Mouse (Mus musculus) stomach, embryonic 14.5 days (tissue): ENCODE measurements around the gene Myt1. TPM values are rescaled to one million over a fixed set of nuclear protein-coding genes. Genes with fewer than 3 reads are reported as not detected.
"Not testable (repeated sequence)": the region's sequence is repeated elsewhere in the genome, so short reads cannot be mapped to it uniquely, and the experiment has no call there.

Experiments used
- ATAC-seq: fragments of 200-750 bp; cut with Nextera tagmentation; 2 replicates; pipeline ENCODE4 v1.8.0; 2017; ENCODE audit warnings: low read depth, moderate TSS enrichment; ENCODE audit not compliant: insufficient number of reproducible peaks, insufficient read depth, low FRiP score
- H3K27ac ChIP-seq: fragments of 300-500 bp; sonication (generic); 2 replicates; pipeline ENCODE4 v1.5.1; 2014; ENCODE audit warnings: mild to moderate bottlenecking, low read length, moderate library complexity, mixed read lengths
- H3K27me3 ChIP-seq: fragments of 300-500 bp; sonication (generic); 2 replicates; pipeline ENCODE4 v1.6.1; 2014; ENCODE audit warnings: low read length, control low read depth, mixed read lengths; ENCODE audit not compliant: control insufficient read depth, insufficient read depth
- H3K36me3 ChIP-seq: fragments of 300-500 bp; sonication (generic); 2 replicates; pipeline ENCODE4 v1.6.1; 2014; ENCODE audit warnings: mild to moderate bottlenecking, control low read depth, low read length, moderate library complexity, mixed read lengths; ENCODE audit not compliant: control insufficient read depth, insufficient read depth
- H3K4me1 ChIP-seq: fragments of 300-500 bp; sonication (generic); 2 replicates; pipeline ENCODE4 v1.6.1; 2014; ENCODE audit warnings: low read length, control low read depth, mixed read lengths; ENCODE audit not compliant: control insufficient read depth, insufficient read depth
- H3K4me2 ChIP-seq: fragments of 300-500 bp; sonication (generic); replicated peaks from 2 replicates; pipeline ENCODE4 v1.6.1; 2014; ENCODE audit warnings: low read depth, low read length, control low read depth
- H3K4me3 ChIP-seq: fragments of 300-500 bp; sonication (generic); 2 replicates; pipeline ENCODE4 v1.5.1; 2014; ENCODE audit warnings: low read depth, low read length, control low read depth
- H3K9ac ChIP-seq: fragments of 300-500 bp; sonication (generic); replicated peaks from 2 replicates; pipeline ENCODE4 v1.6.1; 2014; ENCODE audit warnings: low read depth, mild to moderate bottlenecking, control low read depth, low read length, moderate library complexity, mixed read lengths
- H3K9me3 ChIP-seq: fragments of 300-500 bp; sonication (generic); 2 replicates; pipeline ENCODE4 v1.6.1; 2016; ENCODE audit warnings: low read depth, low read length, control low read depth; ENCODE audit not compliant: control insufficient read depth
- WGBS: fragments of 180-500 bp; shearing (Covaris S2); extraction: QIAGEN DNeasy Blood & Tissue Kit; methylation state at CpG from one replicate; pipeline ENCODE4 v1.1.7; 2014; 5-methylcytosine and 5-hydroxymethylcytosine counted together
- polyA plus RNA-seq: library from polyadenylated mRNA; unstranded; fragments of >200 nt; fragmentation: Nextera tagmentation; extraction: Ambion mirVana; gene quantifications from 2 replicates; pipeline ENCODE4 v1.2.1, GENCODE M21; 2014

Gene Myt1
- polyA plus RNA-seq, 1 experiment from 2014 or later = 3.5 TPM

DNA sequence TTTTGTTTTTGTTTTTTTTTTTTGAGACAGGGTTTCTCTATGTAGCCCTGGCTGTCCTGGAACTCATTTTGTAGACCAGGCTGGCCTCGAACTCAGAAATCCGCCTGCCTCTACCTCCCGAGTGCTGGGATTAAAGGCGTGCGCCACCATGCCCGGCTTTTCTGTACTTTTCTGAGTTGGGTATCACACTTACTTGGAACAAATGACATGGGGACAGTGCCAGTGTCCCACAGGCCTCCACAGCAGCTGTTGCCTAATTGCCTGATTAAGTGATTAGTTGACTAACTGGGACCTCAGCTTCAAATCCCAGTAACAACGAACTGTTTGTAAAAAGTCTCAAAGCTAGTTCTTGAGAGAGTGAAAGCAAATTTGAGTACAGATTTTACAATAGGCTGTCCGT is 30.1 kb downstream of the Myt1 start:
- not testable (repeated sequence) for H3K27ac ChIP-seq, H3K4me1 ChIP-seq, H3K9ac ChIP-seq, H3K27me3 ChIP-seq, H3K4me2 ChIP-seq, H3K36me3 ChIP-seq, H3K4me3 ChIP-seq, ATAC-seq, H3K9me3 ChIP-seq
- 84% methylated on average over 8 of the region's 8 CpGs for WGBS

DNA sequence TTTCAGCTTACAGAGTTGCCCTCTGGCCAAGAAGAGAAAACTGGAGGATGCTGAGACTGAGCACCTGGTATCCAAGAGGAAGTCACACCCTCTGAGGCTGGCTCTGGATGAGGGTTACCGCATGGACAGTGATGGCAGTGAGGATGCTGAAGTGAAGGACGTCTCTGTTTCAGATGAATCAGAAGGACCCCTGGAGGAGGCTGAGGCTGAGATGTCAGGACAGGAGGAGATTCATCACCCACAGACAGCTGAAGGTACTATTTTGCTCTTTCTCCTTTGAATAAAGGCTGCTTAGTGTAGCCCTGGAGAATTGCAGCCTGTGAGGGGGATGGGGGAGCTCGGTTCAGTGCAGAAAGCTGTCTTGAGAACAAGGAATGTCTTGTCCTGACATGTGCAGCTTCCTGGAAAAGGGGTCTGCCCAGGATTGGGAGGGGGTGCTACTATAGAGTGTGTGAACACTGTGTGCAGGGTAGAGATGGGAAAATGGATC is 32.6 kb downstream of the Myt1 start:
- H3K36me3 ChIP-seq = no peaks in the 10 kb centered on the region
- no peaks in the 10 kb centered on the region for H3K27me3 ChIP-seq
- H3K4me1 ChIP-seq = no peaks in the 10 kb centered on the region
- H3K27ac ChIP-seq = no peak overlapping the region
- 59% methylated on average over 3 of the region's 3 CpGs for WGBS
- no peaks in the 10 kb centered on the region for H3K9me3 ChIP-seq
- no peak overlapping the region for H3K4me3 ChIP-seq
- no peak overlapping the region for H3K4me2 ChIP-seq
- H3K9ac ChIP-seq = no peak overlapping the region
- ATAC-seq = peak; percentile 46; the same call in 1 of the 2 replicates

DNA sequence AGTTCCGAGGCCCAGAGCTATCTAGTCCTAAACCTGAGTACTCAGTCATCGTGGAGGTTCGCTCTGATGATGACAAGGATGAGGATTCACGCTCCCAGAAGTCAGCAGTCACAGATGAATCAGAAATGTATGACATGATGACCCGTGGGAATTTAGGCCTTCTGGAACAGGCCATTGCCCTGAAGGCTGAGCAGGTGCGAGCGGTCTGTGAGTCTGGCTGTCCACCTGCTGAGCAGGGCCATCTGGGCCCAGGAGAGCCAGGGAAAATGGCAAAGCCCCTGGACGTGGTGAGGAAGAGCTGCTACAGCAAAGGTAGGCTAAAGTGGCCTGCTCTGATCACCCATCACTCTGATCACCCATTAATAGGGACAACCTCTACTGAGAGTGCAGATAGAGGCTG is 34.5 kb downstream of the Myt1 start:
- H3K4me3 ChIP-seq = no peak overlapping the region
- WGBS = 71% methylated on average over 8 of the region's 8 CpGs
- H3K9ac ChIP-seq = no peak overlapping the region
- no peaks in the 10 kb centered on the region for H3K4me1 ChIP-seq
- ATAC-seq = no peak
- H3K36me3 ChIP-seq = no peaks in the 10 kb centered on the region
- no peaks in the 10 kb centered on the region for H3K27me3 ChIP-seq
- H3K4me2 ChIP-seq = no peak overlapping the region
- H3K9me3 ChIP-seq = no peaks in the 10 kb centered on the region
- no peak overlapping the region for H3K27ac ChIP-seq

DNA sequence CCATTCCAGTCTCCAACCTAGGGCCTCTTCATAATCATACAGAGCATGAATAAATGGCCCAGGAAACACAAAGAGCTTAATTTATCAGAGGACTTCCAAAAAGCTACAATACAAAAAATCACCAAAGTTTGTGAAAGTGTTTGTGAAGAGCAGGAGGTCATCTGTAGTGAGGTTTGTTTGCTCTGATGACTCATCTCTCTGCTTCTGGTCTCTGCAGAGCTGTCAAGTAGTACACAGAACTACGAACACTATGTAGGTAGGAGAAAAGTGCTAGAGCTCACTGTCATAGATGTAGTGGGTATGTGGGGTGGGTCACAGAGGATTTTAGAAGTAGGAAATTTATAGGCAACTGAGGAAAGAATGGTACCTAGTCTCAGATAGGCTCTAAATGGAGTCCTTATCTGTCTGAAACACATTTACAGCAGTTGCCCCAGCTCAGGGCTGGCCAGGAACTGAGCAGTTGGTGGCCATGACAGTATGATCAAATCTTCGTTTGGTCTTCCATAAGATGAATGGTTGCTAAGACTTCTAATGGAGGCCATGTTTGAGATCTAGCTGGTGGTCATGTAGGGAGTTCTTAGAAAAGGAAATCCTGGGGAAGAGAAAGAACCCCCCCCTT is 66.0 kb downstream of the Myt1 start:
- H3K4me1 ChIP-seq = no peaks in the 10 kb centered on the region
- no peaks in the 10 kb centered on the region for H3K36me3 ChIP-seq
- WGBS = 61% methylated on average over 2 of the region's 2 CpGs
- H3K9me3 ChIP-seq = no peaks in the 10 kb centered on the region
- H3K27me3 ChIP-seq = no peaks in the 10 kb centered on the region
- no peak for ATAC-seq
- H3K4me2 ChIP-seq = no peak overlapping the region
- H3K27ac ChIP-seq = no peak overlapping the region
- no peak overlapping the region for H3K4me3 ChIP-seq
- H3K9ac ChIP-seq = no peak overlapping the region

DNA sequence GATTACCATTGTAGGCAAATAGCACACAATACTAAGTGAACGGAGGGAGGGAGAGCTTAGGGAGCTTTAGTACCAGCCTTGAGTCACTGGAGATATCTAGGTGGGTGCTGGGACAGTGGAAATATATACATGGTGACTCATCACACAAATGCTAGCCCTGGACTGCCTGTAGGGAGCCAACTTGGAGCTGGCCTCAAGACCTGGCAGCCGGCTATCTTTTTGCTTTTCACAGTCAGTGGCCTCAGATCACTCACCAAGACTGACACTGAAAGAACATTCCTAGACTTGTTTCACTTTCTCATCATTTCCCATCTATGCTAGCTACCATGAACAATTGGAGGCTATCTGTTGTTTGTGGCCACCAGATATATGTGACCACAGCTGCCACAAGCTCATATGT is 69.6 kb downstream of the Myt1 start:
- ATAC-seq = no peak
- no peaks in the 10 kb centered on the region for H3K9me3 ChIP-seq
- WGBS = 83% methylated on average over 2 of the region's 2 CpGs

DNA sequence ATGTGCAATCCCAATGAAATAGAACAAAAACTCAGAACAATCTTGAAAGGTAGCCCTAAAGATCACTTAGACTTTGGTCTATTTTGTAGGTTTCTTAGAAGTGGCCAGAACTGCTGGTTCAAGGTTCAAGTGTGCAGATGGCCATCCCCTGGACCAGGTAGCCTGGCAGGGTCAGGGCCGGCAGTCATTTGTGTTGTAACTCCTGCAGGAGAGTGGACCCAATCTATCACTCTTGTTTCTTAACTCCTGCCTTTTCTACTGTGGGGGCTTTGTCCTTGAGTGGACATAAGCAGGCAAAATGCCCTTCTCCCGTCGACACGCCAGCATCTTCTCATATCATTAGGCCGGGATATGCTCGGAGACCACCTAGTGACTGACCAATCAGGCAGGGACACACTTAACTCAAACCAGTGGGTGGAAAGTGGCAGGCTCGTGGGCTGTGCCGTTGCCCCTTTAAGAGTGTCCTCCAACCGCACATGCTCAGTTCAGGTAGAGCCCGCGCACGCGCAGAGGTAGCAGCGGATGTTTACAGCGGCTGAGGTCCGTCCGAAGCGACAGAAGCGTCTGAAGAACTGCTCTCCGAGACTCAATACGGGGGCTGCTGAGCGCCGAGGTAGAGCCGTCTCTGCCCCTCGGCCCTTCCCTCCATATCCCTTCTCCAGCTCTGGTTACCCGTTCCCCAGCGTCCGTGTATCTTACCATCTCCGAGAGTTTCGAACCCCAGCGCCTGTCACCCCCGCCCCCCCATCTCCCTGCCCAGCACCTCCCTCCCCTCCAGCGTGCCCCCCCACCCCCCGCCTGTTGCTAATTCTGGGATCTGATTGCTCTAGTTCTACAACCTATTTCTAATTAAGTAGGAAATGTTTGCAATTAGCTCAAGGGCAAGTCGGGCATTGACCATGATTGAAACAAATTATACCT is 74.5 kb downstream of the Myt1 start, which contains the start of gene Pcmtd2:
Pcmtd2 (plus strand) TSS at position 483 of the 921 bp plus-strand sequence.
- H3K9me3 ChIP-seq = no peaks in the 10 kb centered on the region
- H3K9ac ChIP-seq = peak within 1 kb of the TSS; percentile 63
- H3K4me2 ChIP-seq = peak within 1 kb of the TSS; percentile 80
- H3K27me3 ChIP-seq = no peaks in the 10 kb centered on the region
- H3K27ac ChIP-seq = peak within 1 kb of the TSS; percentile 82
- peaks cover 2% of the 10 kb centered on the region; the same call in 1 of the 2 replicates for H3K36me3 ChIP-seq
- peak within 1 kb of the TSS; percentile 68 for H3K4me3 ChIP-seq
- H3K4me1 ChIP-seq = peaks cover 5% of the 10 kb centered on the region
- under 1% methylated on average over 35 of the region's 35 CpGs for WGBS
- peak; percentile 98 for ATAC-seq

More for the DNA sequence above, 69.6 kb downstream of the Myt1 start:
- Histone ChIP-seq H3K27me3 (no peaks in the 10 kb centered on the region), H3K4me3 (no peak overlapping the region), H3K4me2 (no peak overlapping the region), H3K9ac (no peak overlapping the region), H3K4me1 (no peaks in the 10 kb centered on the region), H3K27ac (no peak overlapping the region), H3K36me3 (no peaks in the 10 kb centered on the region)

DNA sequence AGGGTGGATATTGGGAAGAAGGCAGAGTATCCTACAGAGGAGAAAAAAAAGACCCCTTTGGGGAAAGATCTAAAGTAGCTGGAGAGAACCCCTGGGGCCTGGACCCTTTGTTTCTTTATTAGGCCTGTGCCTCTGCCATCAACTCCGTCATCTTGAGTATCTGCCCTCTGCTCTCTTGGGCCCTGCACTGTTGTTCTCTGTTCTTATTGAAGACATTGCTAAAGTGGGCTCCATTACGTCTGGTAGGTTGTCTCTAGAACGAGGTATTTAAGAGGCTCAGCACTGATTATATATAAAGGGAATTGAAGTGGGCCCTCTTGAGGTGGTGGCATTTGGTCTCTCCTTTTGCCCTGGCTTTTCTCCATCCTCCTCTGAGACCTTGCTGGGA is 75.2 kb downstream of the Myt1 start:
- Histone ChIP-seq H3K4me2 (peak overlapping the region; percentile 80), H3K9me3 (no peaks in the 10 kb centered on the region), H3K9ac (peak overlapping the region; percentile 63), H3K27ac (peak overlapping the region; percentile 82), H3K36me3 (peaks cover 2% of the 10 kb centered on the region; the same call in 1 of the 2 replicates), H3K27me3 (no peaks in the 10 kb centered on the region), H3K4me1 (peaks cover 5% of the 10 kb centered on the region), H3K4me3 (peak overlapping the region; percentile 68)
- WGBS = 3% methylated on average over 3 of the region's 3 CpGs
- peak; percentile 12; the same call in 1 of the 2 replicates for ATAC-seq

DNA sequence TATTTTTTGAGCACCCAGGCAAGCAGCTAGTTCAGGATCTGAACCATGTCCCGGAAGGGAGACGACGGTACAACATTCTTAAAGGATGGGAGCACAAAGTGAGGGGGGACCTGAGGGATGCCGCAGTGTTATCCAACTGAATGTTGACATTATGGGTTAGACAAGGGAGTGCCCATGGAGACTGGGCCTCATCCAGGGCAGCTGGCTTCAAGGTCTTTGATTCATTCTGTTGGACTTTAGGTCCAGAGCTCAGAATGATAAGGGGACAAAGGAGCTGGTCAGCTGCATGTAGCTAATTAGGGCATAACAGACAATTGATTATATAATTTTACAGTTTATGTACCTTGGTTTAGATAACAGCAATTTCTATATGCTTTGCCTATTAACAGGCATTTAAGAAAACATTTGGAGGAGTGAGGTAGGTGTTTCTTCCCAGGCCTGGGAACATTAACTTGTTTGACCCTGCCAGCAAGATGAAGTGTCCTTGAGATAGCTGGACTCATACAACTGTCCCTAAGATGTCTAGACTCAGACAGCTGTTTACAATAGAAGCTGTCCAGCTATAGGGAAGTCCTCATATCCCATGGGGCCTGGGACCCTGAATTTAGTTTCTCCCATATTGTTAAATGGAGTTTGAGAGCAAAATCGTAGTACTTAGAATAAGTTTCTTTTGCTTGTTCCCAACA is 82.7 kb downstream of the Myt1 start:
- ATAC-seq = no peak
- 72% methylated on average over 5 of the region's 5 CpGs for WGBS
- Histone ChIP-seq H3K9ac (no peak overlapping the region), H3K4me2 (no peak overlapping the region), H3K4me1 (no peaks in the 10 kb centered on the region), H3K27ac (no peak overlapping the region), H3K4me3 (no peak overlapping the region), H3K36me3 (peaks cover 20% of the 10 kb centered on the region), H3K27me3 (no peaks in the 10 kb centered on the region), H3K9me3 (no peaks in the 10 kb centered on the region)
